Mouse (Mus musculus): Measurements from ENCODE around the gene Gal. TPM values are rescaled to one million over a fixed set of nuclear protein-coding genes. Genes with fewer than 3 reads are reported as not detected.

Gene Gal
- polyA plus RNA-seq, 1 experiment from 2014 or later = 25.3 TPM

- no peak overlapping the region for H3K27ac ChIP-seq (ENCODE audit: low read depth, low read length)
- H3K4me2 ChIP-seq (ENCODE audit: low read length) = peak overlapping the region; percentile 16; the same call in 1 of the 2 replicates
- peak; percentile 37; the same call in 1 of the 2 replicates for ATAC-seq
Measured at GRCm38 (mm10) chr19:3441092-3441491, 26.7 kb upstream of the Gal start.

DNA sequence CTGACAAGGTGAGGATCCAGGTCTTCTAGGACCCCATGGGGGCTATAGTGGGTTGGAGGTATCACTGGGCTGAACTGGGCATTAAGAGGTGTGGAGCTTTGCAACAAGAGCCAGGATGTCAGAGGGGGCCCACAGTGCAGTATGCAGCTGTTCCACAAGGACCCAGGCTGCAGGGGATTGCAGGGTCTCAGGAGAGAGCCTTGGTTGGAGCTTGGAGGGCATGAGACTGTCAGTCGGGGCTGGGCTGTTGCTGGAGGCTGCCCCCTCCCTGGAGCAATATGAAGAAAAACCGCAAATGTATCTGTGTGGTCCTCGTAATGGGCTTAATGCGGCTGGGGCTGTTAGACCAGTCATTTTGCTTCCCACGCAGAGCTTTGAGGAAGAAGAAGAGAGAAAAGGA lies 26.3 kb upstream of the Gal start:
- Histone ChIP-seq H3K4me2 (ENCODE audit: low read length) (peak overlapping the region; percentile 16; the same call in 1 of the 2 replicates), H3K4me3 (ENCODE audit: low read length) (no peak overlapping the region), H3K27me3 (replicated peaks; ENCODE audit: control insufficient read depth, insufficient read depth, low read length) (no peaks in the 10 kb centered on the region), H3K4me1 (ENCODE audit: control insufficient read depth, insufficient read depth, low read depth, low read length) (peaks cover 3% of the 10 kb centered on the region; the same call in 1 of the 2 replicates), H3K36me3 (ENCODE audit: control insufficient read depth, insufficient read depth, low read length) (no peaks in the 10 kb centered on the region), H3K9me3 (ENCODE audit: control insufficient read depth, low read length) (no peaks in the 10 kb centered on the region), H3K9ac (ENCODE audit: low read depth, low read length) (peak overlapping the region; percentile 41; the same call in 1 of the 2 replicates), H3K27ac (ENCODE audit: low read depth, low read length) (no peak overlapping the region)
- ATAC-seq = 0 out of 2 replicates have a peak, but pooled peaks have one; percentile 18
- 53% methylated on average over 5 of the region's 5 CpGs for WGBS

More at GRCm38 (mm10) chr19:3441092-3441491, 26.7 kb upstream of the Gal start:
- H3K9ac ChIP-seq (ENCODE audit: low read depth, low read length) = no peak overlapping the region; the same call in 1 of the 2 replicates
- H3K27me3 ChIP-seq (replicated peaks; ENCODE audit: control insufficient read depth, insufficient read depth, low read length) = no peaks in the 10 kb centered on the region
- H3K36me3 ChIP-seq (ENCODE audit: control insufficient read depth, insufficient read depth, low read length) = no peaks in the 10 kb centered on the region
- H3K9me3 ChIP-seq (ENCODE audit: control insufficient read depth, low read length) = no peaks in the 10 kb centered on the region
- H3K4me1 ChIP-seq (ENCODE audit: control insufficient read depth, insufficient read depth, low read depth, low read length) = peaks cover 3% of the 10 kb centered on the region; the same call in 1 of the 2 replicates
- no peak overlapping the region for H3K4me3 ChIP-seq (ENCODE audit: low read length)
- WGBS = 29% methylated on average over 10 of the region's 10 CpGs

DNA sequence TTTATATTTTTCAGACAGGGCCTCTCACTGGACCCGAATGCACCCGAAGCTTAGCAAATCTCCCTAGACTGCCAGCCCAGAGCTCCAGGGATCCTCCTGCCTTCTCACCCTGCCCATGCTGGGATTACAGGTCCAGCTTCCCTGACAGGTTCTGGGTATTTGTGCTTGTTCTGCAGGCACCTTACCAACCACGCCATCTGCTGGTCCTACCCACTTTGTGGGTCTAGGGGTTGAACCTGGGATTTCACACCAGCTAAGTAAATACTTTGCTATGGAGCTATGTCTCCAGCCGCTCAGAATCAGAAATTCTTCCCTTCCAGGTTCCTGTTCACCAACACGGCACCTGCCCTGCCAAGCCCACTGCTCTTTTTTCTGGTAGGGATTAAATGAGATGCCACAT lies 23.6 kb upstream of the Gal start:
- ATAC-seq = no peak

GRCm38 (mm10) chr19:3436840-3437239 lies 22.5 kb upstream of the Gal start:
- H3K4me2 ChIP-seq (ENCODE audit: low read length) = no peak overlapping the region
- H3K9ac ChIP-seq (ENCODE audit: low read depth, low read length) = no peak overlapping the region
- no peaks in the 10 kb centered on the region for H3K27me3 ChIP-seq (replicated peaks; ENCODE audit: control insufficient read depth, insufficient read depth, low read length)
- H3K27ac ChIP-seq (ENCODE audit: low read depth, low read length) = no peak overlapping the region
- 59% methylated on average over 9 of the region's 9 CpGs for WGBS
- no peak overlapping the region for H3K4me3 ChIP-seq (ENCODE audit: low read length)
- no peak for ATAC-seq
- no peaks in the 10 kb centered on the region for H3K9me3 ChIP-seq (ENCODE audit: control insufficient read depth, low read length)
- H3K36me3 ChIP-seq (ENCODE audit: control insufficient read depth, insufficient read depth, low read length) = no peaks in the 10 kb centered on the region
- H3K4me1 ChIP-seq (ENCODE audit: control insufficient read depth, insufficient read depth, low read depth, low read length) = peaks cover 3% of the 10 kb centered on the region; the same call in 1 of the 2 replicates

More for the DNA sequence above, 23.6 kb upstream of the Gal start:
- no peak overlapping the region for H3K4me2 ChIP-seq (ENCODE audit: low read length)
- H3K9ac ChIP-seq (ENCODE audit: low read depth, low read length) = no peak overlapping the region
- WGBS = 71% methylated on average over 5 of the region's 5 CpGs
- no peak overlapping the region for H3K4me3 ChIP-seq (ENCODE audit: low read length)
- H3K4me1 ChIP-seq (ENCODE audit: control insufficient read depth, insufficient read depth, low read depth, low read length) = peaks cover 3% of the 10 kb centered on the region; the same call in 1 of the 2 replicates
- no peaks in the 10 kb centered on the region for H3K27me3 ChIP-seq (replicated peaks; ENCODE audit: control insufficient read depth, insufficient read depth, low read length)
- H3K36me3 ChIP-seq (ENCODE audit: control insufficient read depth, insufficient read depth, low read length) = no peaks in the 10 kb centered on the region
- no peaks in the 10 kb centered on the region for H3K9me3 ChIP-seq (ENCODE audit: control insufficient read depth, low read length)
- H3K27ac ChIP-seq (ENCODE audit: low read depth, low read length) = no peak overlapping the region

DNA sequence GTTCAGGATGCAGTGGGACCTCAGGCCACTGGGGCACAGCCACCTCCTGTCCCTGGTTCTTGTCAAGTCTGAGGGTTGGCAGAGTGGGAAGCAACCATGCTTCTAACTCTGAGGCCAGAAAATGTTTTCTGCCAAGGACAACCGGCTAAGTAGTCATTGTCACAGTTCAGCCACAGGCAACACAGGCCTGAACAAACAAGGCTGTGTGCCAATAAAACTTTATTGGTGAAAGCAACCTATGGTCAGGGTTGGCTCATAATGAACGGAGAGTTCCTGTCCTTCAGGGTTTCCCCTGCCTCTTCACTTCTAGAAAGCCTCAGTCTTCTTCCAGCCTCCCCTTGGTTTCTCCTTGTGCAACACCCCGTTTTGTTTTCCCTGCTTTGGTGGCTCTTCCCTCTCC lies 21.5 kb upstream of the Gal start:
- H3K9me3 ChIP-seq (ENCODE audit: control insufficient read depth, low read length) = no peaks in the 10 kb centered on the region
- no peak overlapping the region for H3K9ac ChIP-seq (ENCODE audit: low read depth, low read length)
- H3K36me3 ChIP-seq (ENCODE audit: control insufficient read depth, insufficient read depth, low read length) = no peaks in the 10 kb centered on the region
- no peaks in the 10 kb centered on the region for H3K27me3 ChIP-seq (replicated peaks; ENCODE audit: control insufficient read depth, insufficient read depth, low read length)
- H3K4me1 ChIP-seq (ENCODE audit: control insufficient read depth, insufficient read depth, low read depth, low read length) = peaks cover 3% of the 10 kb centered on the region; the same call in 1 of the 2 replicates
- no peak for ATAC-seq
- WGBS = 78% methylated on average over 3 of the region's 3 CpGs
- no peak overlapping the region for H3K4me2 ChIP-seq (ENCODE audit: low read length)
- H3K27ac ChIP-seq (ENCODE audit: low read depth, low read length) = no peak overlapping the region
- H3K4me3 ChIP-seq (ENCODE audit: low read length) = no peak overlapping the region

DNA sequence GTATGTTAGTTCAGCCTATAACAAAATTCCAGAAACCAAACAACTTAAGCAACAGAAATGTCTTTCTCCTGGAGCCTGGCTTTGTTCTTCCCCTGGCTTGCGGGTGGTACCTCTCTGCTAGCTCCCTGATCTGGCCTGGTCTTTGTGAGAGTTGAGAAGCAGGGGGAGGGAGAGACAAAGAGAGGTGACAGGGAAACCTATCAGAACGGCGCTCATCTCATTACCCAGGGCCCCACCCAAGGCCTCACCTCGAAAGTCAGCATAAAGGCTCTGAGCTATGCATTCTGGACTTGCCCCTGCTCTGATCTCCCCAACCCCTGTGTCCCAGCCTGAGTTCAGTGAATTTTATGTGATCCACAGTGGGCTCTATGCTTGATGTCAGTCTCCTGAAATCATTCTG lies 20.3 kb upstream of the Gal start:
- H3K4me1 ChIP-seq (ENCODE audit: control insufficient read depth, insufficient read depth, low read depth, low read length) = no peaks in the 10 kb centered on the region
- WGBS = 59% methylated on average over 4 of the region's 4 CpGs

DNA sequence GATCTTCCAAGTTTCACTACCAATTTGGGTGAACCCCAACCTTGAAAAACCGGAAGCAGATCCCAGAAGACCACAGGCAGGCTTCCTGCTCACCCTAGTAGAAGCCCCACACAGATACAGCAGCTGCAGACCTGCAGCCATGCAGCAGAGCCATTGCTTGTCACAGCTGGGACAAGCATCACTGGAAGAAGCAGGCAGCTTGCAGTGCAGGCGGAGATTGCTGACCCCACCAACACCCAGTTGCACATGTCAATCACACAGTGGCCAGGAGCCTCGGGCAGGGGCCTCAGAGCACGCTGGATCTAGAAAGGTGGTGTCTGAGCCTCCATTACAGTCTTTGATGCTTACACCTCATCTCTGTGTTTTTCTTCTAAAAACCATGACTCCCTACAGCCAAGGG lies 19.8 kb upstream of the Gal start:
- no peak for ATAC-seq
- Histone ChIP-seq H3K9ac (ENCODE audit: low read depth, low read length) (no peak overlapping the region), H3K4me1 (ENCODE audit: control insufficient read depth, insufficient read depth, low read depth, low read length) (peaks cover 2% of the 10 kb centered on the region; the same call in 1 of the 2 replicates), H3K36me3 (ENCODE audit: control insufficient read depth, insufficient read depth, low read length) (no peaks in the 10 kb centered on the region), H3K27me3 (replicated peaks; ENCODE audit: control insufficient read depth, insufficient read depth, low read length) (no peaks in the 10 kb centered on the region), H3K9me3 (ENCODE audit: control insufficient read depth, low read length) (no peaks in the 10 kb centered on the region), H3K27ac (ENCODE audit: low read depth, low read length) (no peak overlapping the region), H3K4me3 (ENCODE audit: low read length) (no peak overlapping the region), H3K4me2 (ENCODE audit: low read length) (no peak overlapping the region)
- 47% methylated on average over 4 of the region's 4 CpGs for WGBS

More for the DNA sequence above, 20.3 kb upstream of the Gal start:
- H3K36me3 ChIP-seq (ENCODE audit: control insufficient read depth, insufficient read depth, low read length) = no peaks in the 10 kb centered on the region
- H3K4me2 ChIP-seq (ENCODE audit: low read length) = no peak overlapping the region
- no peaks in the 10 kb centered on the region for H3K9me3 ChIP-seq (ENCODE audit: control insufficient read depth, low read length)
- no peak overlapping the region for H3K9ac ChIP-seq (ENCODE audit: low read depth, low read length)
- no peak overlapping the region for H3K4me3 ChIP-seq (ENCODE audit: low read length)
- H3K27ac ChIP-seq (ENCODE audit: low read depth, low read length) = no peak overlapping the region
- H3K27me3 ChIP-seq (replicated peaks; ENCODE audit: control insufficient read depth, insufficient read depth, low read length) = no peaks in the 10 kb centered on the region
- no peak for ATAC-seq

DNA sequence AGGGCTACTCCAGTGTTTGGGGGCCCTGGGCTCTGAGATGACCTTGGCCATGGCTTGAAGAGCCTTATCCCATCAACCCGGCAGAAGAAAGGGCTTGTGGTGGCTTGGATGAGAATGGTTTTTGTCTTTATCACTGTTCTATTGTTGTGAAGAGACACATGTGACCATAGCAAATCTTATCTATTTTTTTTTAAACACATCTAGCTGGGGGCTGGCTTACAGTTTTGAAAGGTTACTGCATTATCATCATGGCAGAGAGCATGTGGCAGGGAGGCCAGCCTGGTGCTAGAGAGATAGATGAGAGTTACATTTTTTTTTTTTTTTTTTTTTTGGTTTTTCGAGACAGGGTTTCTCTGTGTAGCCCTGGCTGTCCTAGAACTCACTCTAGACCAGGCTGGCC lies 17.6 kb upstream of the Gal start:
- H3K27me3 ChIP-seq (replicated peaks; ENCODE audit: control insufficient read depth, insufficient read depth, low read length) = no peaks in the 10 kb centered on the region
- H3K27ac ChIP-seq (ENCODE audit: low read depth, low read length) = no peak overlapping the region
- no peak for ATAC-seq
- H3K9ac ChIP-seq (ENCODE audit: low read depth, low read length) = no peak overlapping the region
- H3K4me2 ChIP-seq (ENCODE audit: low read length) = no peak overlapping the region
- no peaks in the 10 kb centered on the region for H3K36me3 ChIP-seq (ENCODE audit: control insufficient read depth, insufficient read depth, low read length)
- no peaks in the 10 kb centered on the region for H3K9me3 ChIP-seq (ENCODE audit: control insufficient read depth, low read length)
- H3K4me1 ChIP-seq (ENCODE audit: control insufficient read depth, insufficient read depth, low read depth, low read length) = peaks cover 2% of the 10 kb centered on the region; the same call in 1 of the 2 replicates
- 84% methylated on average over 2 of the region's 2 CpGs for WGBS
- no peak overlapping the region for H3K4me3 ChIP-seq (ENCODE audit: low read length)

GRCm38 (mm10) chr19:3431066-3431465 lies 16.7 kb upstream of the Gal start:
- no peak overlapping the region for H3K27ac ChIP-seq (ENCODE audit: low read depth, low read length)
- H3K36me3 ChIP-seq (ENCODE audit: control insufficient read depth, insufficient read depth, low read length) = no peaks in the 10 kb centered on the region
- H3K27me3 ChIP-seq (replicated peaks; ENCODE audit: control insufficient read depth, insufficient read depth, low read length) = no peaks in the 10 kb centered on the region
- WGBS = 69% methylated on average over 7 of the region's 7 CpGs
- no peak overlapping the region for H3K9ac ChIP-seq (ENCODE audit: low read depth, low read length)
- ATAC-seq = no peak
- no peak overlapping the region for H3K4me3 ChIP-seq (ENCODE audit: low read length)
- H3K9me3 ChIP-seq (ENCODE audit: control insufficient read depth, low read length) = no peaks in the 10 kb centered on the region
- H3K4me1 ChIP-seq (ENCODE audit: control insufficient read depth, insufficient read depth, low read depth, low read length) = peaks cover 2% of the 10 kb centered on the region; the same call in 1 of the 2 replicates
- H3K4me2 ChIP-seq (ENCODE audit: low read length) = no peak overlapping the region
